Mouse (Mus musculus): ENCODE measurements at regions not wholly inside any gene's neighbourhood (a gene's known extent, or its start where the extent isn't known, plus 50 kb on each side); places are given as distances from the start of the nearest gene placed in this dataset.

GRCm38 (mm10) chr2:117759491-117760013, 352.1 kb upstream of the Thbs1 start:
- WGBS = 20% methylated on average over 1 of the region's 1 CpGs
- Histone ChIP-seq H3K4me1 (no peaks in the 10 kb centered on the region), H3K27me3 (replicated peaks) (no peaks in the 10 kb centered on the region), H3K9me3 (no peaks in the 10 kb centered on the region), H3K4me3 (replicated peaks) (no peak overlapping the region), H3K4me2 (no peak overlapping the region), H3K9ac (no peak overlapping the region), H3K36me3 (no peaks in the 10 kb centered on the region), H3K27ac (peak overlapping the region; percentile 35; the same call in 1 of the 2 replicates)
- no peak for ATAC-seq (ENCODE audit: insufficient read depth, low FRiP score, low read depth)

GRCm38 (mm10) chr2:117763631-117764030, 348.0 kb upstream of the Thbs1 start:
- no peak overlapping the region for H3K4me3 ChIP-seq (replicated peaks)
- H3K9ac ChIP-seq = no peak overlapping the region
- H3K27me3 ChIP-seq (replicated peaks) = no peaks in the 10 kb centered on the region
- H3K36me3 ChIP-seq = no peaks in the 10 kb centered on the region
- H3K4me1 ChIP-seq = no peaks in the 10 kb centered on the region
- no peaks in the 10 kb centered on the region for H3K9me3 ChIP-seq
- no peak for ATAC-seq (ENCODE audit: insufficient read depth, low FRiP score, low read depth)
- WGBS = 38% methylated on average over 1 of the region's 1 CpGs
- H3K27ac ChIP-seq = peak overlapping the region; percentile 63; the same call in 1 of the 2 replicates
- no peak overlapping the region for H3K4me2 ChIP-seq

- Histone ChIP-seq H3K36me3 (no peaks in the 10 kb centered on the region), H3K27ac (no peak overlapping the region), H3K4me2 (no peak overlapping the region), H3K9me3 (no peaks in the 10 kb centered on the region), H3K27me3 (replicated peaks) (no peaks in the 10 kb centered on the region), H3K4me3 (replicated peaks) (no peak overlapping the region), H3K9ac (no peak overlapping the region), H3K4me1 (no peaks in the 10 kb centered on the region)
- no peak for ATAC-seq (ENCODE audit: insufficient read depth, low FRiP score, low read depth)
- 55% methylated on average over 5 of the region's 5 CpGs for WGBS
These were observed 346.1 kb upstream of the Thbs1 start for GRCm38 (mm10) chr2:117765572-117765971.

DNA sequence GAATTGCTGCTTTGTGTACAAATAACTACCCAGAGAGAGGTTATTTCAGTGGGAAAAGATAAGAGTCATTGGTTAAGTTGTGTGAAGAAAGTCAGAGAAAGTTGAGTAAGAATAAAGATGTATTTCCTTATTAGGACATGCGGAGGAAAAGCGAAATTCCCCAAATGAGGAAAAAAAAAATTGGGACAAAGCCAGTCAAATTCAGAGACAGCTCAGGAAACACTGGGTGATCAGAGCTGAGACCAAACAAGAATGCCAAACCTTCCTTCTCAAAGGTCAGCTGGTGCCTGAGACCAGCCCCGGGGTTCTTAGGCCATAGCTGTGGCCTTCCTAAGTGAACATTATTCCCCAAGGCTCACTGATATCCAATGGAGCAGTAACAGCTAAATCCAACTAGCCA, 345.2 kb upstream of the Thbs1 start:
- no peak overlapping the region for H3K27ac ChIP-seq

DNA sequence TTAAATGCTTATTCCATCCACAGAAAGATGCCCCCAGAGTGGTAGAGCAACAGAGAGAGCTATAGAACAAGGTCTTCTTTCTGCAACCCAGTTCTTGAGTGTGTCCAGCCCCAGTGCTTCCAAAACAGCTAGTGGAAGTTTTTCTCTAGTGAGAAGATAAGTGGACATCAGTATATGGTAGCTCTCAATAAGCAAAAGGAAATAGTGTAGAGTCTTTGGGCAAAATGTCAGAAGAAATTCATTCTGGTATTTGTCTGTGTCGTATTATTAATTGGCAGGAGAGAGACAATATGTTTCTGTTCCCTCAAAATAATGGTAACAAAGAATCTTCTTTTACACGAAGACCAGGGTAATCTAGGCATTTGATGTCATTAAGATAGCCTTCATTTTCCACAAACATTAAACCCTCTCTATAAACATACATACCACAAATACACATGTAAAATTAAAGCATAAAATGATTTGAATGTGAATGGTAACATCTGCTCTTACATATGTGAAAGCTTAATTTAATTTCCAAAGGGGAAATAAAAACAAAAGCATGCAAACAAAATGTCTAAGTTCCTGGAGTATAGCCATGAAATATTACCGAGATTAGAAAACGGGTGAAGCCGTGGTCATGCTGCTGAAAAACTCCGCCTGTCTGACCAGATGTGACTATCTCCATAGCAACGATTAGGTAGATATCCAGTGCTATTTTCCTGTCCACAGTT, 342.1 kb upstream of the Thbs1 start:
- WGBS = 34% methylated on average over 7 of the region's 7 CpGs
- no peaks in the 10 kb centered on the region for H3K36me3 ChIP-seq
- no peaks in the 10 kb centered on the region for H3K27me3 ChIP-seq (replicated peaks)
- no peak overlapping the region for H3K9ac ChIP-seq
- peak overlapping the region; percentile 68 for H3K27ac ChIP-seq
- ATAC-seq (ENCODE audit: insufficient read depth, low FRiP score, low read depth) = no peak
- H3K4me3 ChIP-seq (replicated peaks) = no peak overlapping the region
- no peak overlapping the region for H3K4me2 ChIP-seq
- no peaks in the 10 kb centered on the region for H3K9me3 ChIP-seq
- H3K4me1 ChIP-seq = no peaks in the 10 kb centered on the region

More for the DNA sequence above, 345.2 kb upstream of the Thbs1 start:
- no peak overlapping the region for H3K4me3 ChIP-seq (replicated peaks)
- H3K4me2 ChIP-seq = no peak overlapping the region
- H3K4me1 ChIP-seq = no peaks in the 10 kb centered on the region
- no peaks in the 10 kb centered on the region for H3K36me3 ChIP-seq
- WGBS = 81% methylated on average over 3 of the region's 3 CpGs
- H3K27me3 ChIP-seq (replicated peaks) = no peaks in the 10 kb centered on the region
- H3K9me3 ChIP-seq = no peaks in the 10 kb centered on the region
- H3K9ac ChIP-seq = no peak overlapping the region
- ATAC-seq (ENCODE audit: insufficient read depth, low FRiP score, low read depth) = no peak

DNA sequence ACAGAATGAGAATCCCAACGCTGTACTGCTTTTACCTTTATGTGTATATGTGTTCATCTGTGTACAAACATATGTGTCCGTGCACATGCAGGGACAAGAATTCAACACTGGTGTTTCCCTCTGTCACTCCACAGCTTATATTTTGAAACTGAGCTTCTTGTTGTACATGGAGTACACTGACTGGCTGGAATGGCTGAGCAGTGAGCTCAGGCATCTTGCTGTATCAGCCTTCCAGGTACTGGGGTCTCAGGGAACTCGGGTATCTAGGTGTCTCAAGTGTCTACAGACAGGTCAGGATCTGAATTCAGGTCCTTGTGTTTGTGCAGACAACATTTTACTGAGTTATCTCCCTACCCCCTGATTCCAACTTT, 341.6 kb upstream of the Thbs1 start:
- no peak overlapping the region for H3K4me2 ChIP-seq
- H3K9me3 ChIP-seq = no peaks in the 10 kb centered on the region
- ATAC-seq (ENCODE audit: insufficient read depth, low FRiP score, low read depth) = no peak
- 55% methylated on average over 3 of the region's 3 CpGs for WGBS
- no peak overlapping the region for H3K4me3 ChIP-seq (replicated peaks)
- H3K27ac ChIP-seq = peak overlapping the region; percentile 51; the same call in 1 of the 2 replicates
- no peaks in the 10 kb centered on the region for H3K4me1 ChIP-seq
- H3K27me3 ChIP-seq (replicated peaks) = no peaks in the 10 kb centered on the region
- H3K9ac ChIP-seq = no peak overlapping the region
- no peaks in the 10 kb centered on the region for H3K36me3 ChIP-seq

GRCm38 (mm10) chr2:117780287-117780686, 331.4 kb upstream of the Thbs1 start:
- Histone ChIP-seq H3K4me1 (no peaks in the 10 kb centered on the region), H3K9ac (no peak overlapping the region), H3K4me3 (replicated peaks) (no peak overlapping the region), H3K36me3 (no peaks in the 10 kb centered on the region), H3K27me3 (replicated peaks) (no peaks in the 10 kb centered on the region), H3K9me3 (no peaks in the 10 kb centered on the region), H3K27ac (no peak overlapping the region), H3K4me2 (no peak overlapping the region)
- no peak for ATAC-seq (ENCODE audit: insufficient read depth, low FRiP score, low read depth)
- 79% methylated on average over 3 of the region's 3 CpGs for WGBS

DNA sequence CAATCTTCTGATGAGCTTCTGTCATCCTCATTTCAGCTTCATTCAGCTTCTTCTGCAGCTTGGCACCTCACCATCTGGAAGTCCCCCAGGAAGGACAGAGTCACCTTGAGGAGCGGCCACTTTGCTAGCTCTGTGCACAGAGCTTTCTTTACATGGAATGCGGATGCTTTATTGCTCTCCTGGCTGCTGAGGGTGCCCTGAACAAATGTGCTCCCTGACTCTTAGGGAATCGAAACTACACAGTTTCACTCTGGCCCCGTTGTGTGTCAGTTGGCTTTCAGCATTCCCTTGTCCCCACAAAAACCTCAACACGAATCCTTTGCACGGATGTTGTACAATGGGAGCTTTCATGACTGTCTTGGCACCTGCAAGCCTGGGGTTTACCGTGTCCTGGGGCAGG, 330.9 kb upstream of the Thbs1 start:
- H3K4me3 ChIP-seq (replicated peaks) = no peak overlapping the region
- no peaks in the 10 kb centered on the region for H3K27me3 ChIP-seq (replicated peaks)
- no peak overlapping the region for H3K9ac ChIP-seq
- WGBS = 74% methylated on average over 7 of the region's 7 CpGs
- no peak overlapping the region for H3K27ac ChIP-seq
- H3K4me1 ChIP-seq = no peaks in the 10 kb centered on the region
- no peak for ATAC-seq (ENCODE audit: insufficient read depth, low FRiP score, low read depth)
- H3K9me3 ChIP-seq = no peaks in the 10 kb centered on the region
- H3K4me2 ChIP-seq = no peak overlapping the region
- no peaks in the 10 kb centered on the region for H3K36me3 ChIP-seq

- H3K4me1 ChIP-seq = no peaks in the 10 kb centered on the region
- WGBS = 69% methylated on average over 1 of the region's 1 CpGs
- no peaks in the 10 kb centered on the region for H3K36me3 ChIP-seq
- H3K4me2 ChIP-seq = no peak overlapping the region
- no peak overlapping the region for H3K4me3 ChIP-seq (replicated peaks)
- no peak overlapping the region for H3K27ac ChIP-seq
- no peaks in the 10 kb centered on the region for H3K9me3 ChIP-seq
- no peak overlapping the region for H3K9ac ChIP-seq
- no peaks in the 10 kb centered on the region for H3K27me3 ChIP-seq (replicated peaks)
- ATAC-seq (ENCODE audit: insufficient read depth, low FRiP score, low read depth) = no peak
These were observed 324.4 kb upstream of the Thbs1 start for GRCm38 (mm10) chr2:117787321-117787720.

GRCm38 (mm10) chr2:117794285-117794684, 317.4 kb upstream of the Thbs1 start:
- Histone ChIP-seq H3K27ac (no peak overlapping the region; the same call in 1 of the 2 replicates), H3K4me3 (replicated peaks) (no peak overlapping the region), H3K36me3 (no peaks in the 10 kb centered on the region), H3K4me2 (no peak overlapping the region), H3K9me3 (no peaks in the 10 kb centered on the region), H3K27me3 (replicated peaks) (no peaks in the 10 kb centered on the region), H3K4me1 (no peaks in the 10 kb centered on the region), H3K9ac (no peak overlapping the region)
- 55% methylated on average over 1 of the region's 1 CpGs for WGBS
- ATAC-seq (ENCODE audit: insufficient read depth, low FRiP score, low read depth) = no peak

DNA sequence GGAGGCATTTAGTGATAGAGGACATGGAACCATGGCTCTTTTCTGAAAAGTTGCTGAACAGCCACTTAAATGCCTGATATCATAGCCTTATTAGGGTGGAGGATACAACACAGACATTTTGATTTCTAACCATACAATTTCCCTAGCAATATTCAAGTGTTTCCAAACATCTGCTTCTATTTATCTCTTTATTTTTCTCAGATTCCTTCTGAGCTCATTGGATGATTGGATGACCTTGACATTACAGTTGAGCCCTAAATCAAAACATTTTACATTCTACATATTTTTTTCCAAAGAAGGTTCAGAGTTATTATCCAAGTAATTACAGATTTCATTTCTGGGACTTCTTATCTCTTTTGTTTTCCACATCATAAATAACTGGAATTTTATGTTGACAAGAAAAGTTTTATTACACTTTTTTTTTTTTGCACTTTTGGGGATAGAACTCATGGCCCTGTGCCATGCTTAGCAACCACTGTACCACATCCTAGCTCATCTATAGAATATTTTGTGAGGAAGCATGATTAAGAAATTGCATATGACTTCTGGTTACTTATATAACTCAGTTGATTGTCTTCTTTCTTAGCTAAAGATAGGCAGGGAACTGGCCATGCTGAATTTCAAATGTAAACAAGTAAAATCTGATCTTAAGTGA, 309.6 kb upstream of the Thbs1 start:
- Histone ChIP-seq H3K27ac (no peak overlapping the region; the same call in 1 of the 2 replicates), H3K4me1 (no peaks in the 10 kb centered on the region; the same call in 1 of the 2 replicates), H3K4me2 (no peak overlapping the region), H3K9ac (no peak overlapping the region), H3K4me3 (replicated peaks) (no peak overlapping the region), H3K36me3 (no peaks in the 10 kb centered on the region), H3K27me3 (replicated peaks) (no peaks in the 10 kb centered on the region), H3K9me3 (no peaks in the 10 kb centered on the region)
- ATAC-seq (ENCODE audit: insufficient read depth, low FRiP score, low read depth) = no peak

GRCm38 (mm10) chr2:117802686-117803085, 309.0 kb upstream of the Thbs1 start:
- Histone ChIP-seq H3K36me3 (no peaks in the 10 kb centered on the region), H3K9ac (no peak overlapping the region), H3K9me3 (no peaks in the 10 kb centered on the region), H3K27ac (no peak overlapping the region; the same call in 1 of the 2 replicates), H3K4me1 (no peaks in the 10 kb centered on the region; the same call in 1 of the 2 replicates), H3K4me3 (replicated peaks) (no peak overlapping the region), H3K27me3 (replicated peaks) (no peaks in the 10 kb centered on the region), H3K4me2 (no peak overlapping the region)
- ATAC-seq (ENCODE audit: insufficient read depth, low FRiP score, low read depth) = no peak
- WGBS = 31% methylated on average over 2 of the region's 2 CpGs

All from stomach, embryonic 15.5 days (tissue).